31 mouse cellular contexts compared by ENCODE assay signal in the genomic region with DNA sequence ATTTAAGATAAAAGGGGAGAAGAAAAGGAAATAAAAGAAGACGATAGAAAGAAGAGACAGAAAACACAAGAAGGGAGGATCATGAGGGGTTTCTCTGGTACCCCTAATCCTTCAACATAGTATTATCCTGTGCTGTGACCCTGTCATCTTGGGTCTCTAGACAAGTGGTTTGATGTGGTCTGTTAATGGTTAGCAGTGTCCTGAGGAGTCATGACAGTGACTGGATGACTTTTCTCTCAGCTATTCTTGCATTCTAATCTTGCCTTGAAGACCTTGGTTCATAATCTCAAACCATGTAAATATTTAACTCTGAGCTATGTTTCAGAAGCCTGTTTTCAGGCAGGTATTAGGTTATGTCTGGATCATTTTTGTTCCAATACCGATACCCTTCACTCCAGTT. TPM values are rescaled to one million over a fixed set of nuclear protein-coding genes. Genes with fewer than 3 reads are reported as not detected.
"Had no signal": no experiment of that assay in that cellular context is flagged by ENCODE, and none has a peak within 500 bp of the region (broad histone marks: within the 10 kb centered on the region; RNA-seq: fewer than 3 reads in every experiment).

No protein-coding gene starts in this region.

- DNase-seq: left cerebral cortex, postnatal 4 days; liver; liver, embryonic 13.5 days; liver, postnatal 0 days; lung, adult 18-20 months; lung, adult 2 months; lung, embryonic 14.5 days; lung, postnatal 10 days; lung, postnatal 14 days; lung, postnatal 36 days; lung, postnatal 4 days; midbrain, embryonic 14.5 days had no signal

- H3K27me3 ChIP-seq: limb, embryonic 12.5 days; limb, embryonic 13.5 days; limb, embryonic 15.5 days; liver, embryonic 12.5 days; liver, embryonic 13.5 days; liver, embryonic 15.5 days; lung, embryonic 15.5 days; megakaryocyte, embryonic 14.5 days; midbrain, embryonic 12.5 days; midbrain, embryonic 13.5 days; midbrain, embryonic 15.5 days; neural tube, embryonic 12.5 days had no signal

- H3K36me3 ChIP-seq: limb, embryonic 10.5 days; limb, embryonic 12.5 days; limb, embryonic 13.5 days; limb, embryonic 15.5 days; liver, embryonic 12.5 days; liver, embryonic 13.5 days; liver, embryonic 15.5 days; lung, embryonic 15.5 days; midbrain, embryonic 10.5 days; midbrain, embryonic 12.5 days; midbrain, embryonic 13.5 days; midbrain, embryonic 15.5 days; neural tube, embryonic 12.5 days had no signal

- H3K27ac ChIP-seq: limb, embryonic 10.5 days; limb, embryonic 12.5 days; limb, embryonic 13.5 days; limb, embryonic 15.5 days; liver, embryonic 12.5 days; liver, embryonic 13.5 days; liver, embryonic 14.5 days; liver, embryonic 15.5 days; lung, embryonic 15.5 days; macrophage; midbrain, embryonic 10.5 days; midbrain, embryonic 12.5 days; midbrain, embryonic 13.5 days; midbrain, embryonic 15.5 days; neural tube, embryonic 12.5 days had no signal

- H3K4me3 ChIP-seq: limb, embryonic 10.5 days; limb, embryonic 12.5 days; limb, embryonic 13.5 days; limb, embryonic 15.5 days; liver, embryonic 12.5 days; liver, embryonic 13.5 days; liver, embryonic 15.5 days; lung, embryonic 15.5 days; megakaryocyte, embryonic 14.5 days; midbrain, embryonic 10.5 days; midbrain, embryonic 12.5 days; midbrain, embryonic 13.5 days; midbrain, embryonic 15.5 days; myocyte; neural tube, embryonic 12.5 days had no signal

- H3K4me1 ChIP-seq: liver, embryonic 12.5 days; liver, embryonic 13.5 days; liver, embryonic 15.5 days; megakaryocyte, embryonic 14.5 days; midbrain, embryonic 10.5 days; midbrain, embryonic 12.5 days; midbrain, embryonic 13.5 days; midbrain, embryonic 15.5 days had no signal

- ATAC-seq: liver, embryonic 12.5 days; liver, postnatal 0 days; lung, postnatal 0 days; midbrain, embryonic 13.5 days; midbrain, embryonic 15.5 days; midbrain, embryonic 16.5 days had no signal

RNA-seq across cellular contexts. Expression of gene Galnt3, which starts 17.9 kb away (rescaled TPM):
- total RNA-seq: megakaryocyte-erythroid progenitor cell, adult 5-6 weeks had no signal
